Mouse (Mus musculus): Measurements from ENCODE around the gene Mapk10. TPM values are rescaled to one million over a fixed set of nuclear protein-coding genes. Genes with fewer than 3 reads are reported as not detected.

Gene Mapk10
- total and polyA plus RNA-seq, 2 experiments from 2014 or later, result 35.8 to 99.8 TPM

DNA sequence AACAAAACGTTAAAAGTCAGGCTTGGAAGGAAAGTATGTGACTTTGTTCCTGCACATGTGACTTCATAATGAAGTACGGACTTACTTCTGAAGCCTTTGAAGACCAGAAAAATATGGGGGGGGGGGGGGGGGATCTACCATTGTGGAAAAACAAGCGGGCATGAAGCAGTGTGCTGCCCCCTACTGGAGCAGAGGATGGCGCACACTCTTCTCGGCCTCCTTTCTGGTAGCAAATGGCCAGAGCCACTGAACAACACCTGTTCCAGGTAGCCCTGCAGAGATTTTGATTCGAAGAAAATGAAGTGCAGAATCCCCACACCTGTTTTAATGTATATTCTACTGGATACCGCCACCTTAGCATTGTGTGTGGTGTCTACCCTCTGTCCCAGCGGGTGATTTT, 135.7 kb downstream of the Mapk10 start:
- 63% methylated on average over 8 of the region's 8 CpGs for WGBS
- Histone ChIP-seq H3K27me3 (ENCODE audit: insufficient read depth, low read length) (no peaks in the 10 kb centered on the region), H3K9me3 (ENCODE audit: low read length) (no peaks in the 10 kb centered on the region), H3K4me1 (ENCODE audit: insufficient read depth, low read length) (no peaks in the 10 kb centered on the region), H3K27ac (ENCODE audit: low read depth, low read length) (no peak overlapping the region), H3K4me3 (ENCODE audit: low read depth, low read length) (no peak overlapping the region), H3K4me2 (ENCODE audit: low read depth, low read length, poor library complexity, severe bottlenecking) (no peak overlapping the region), H3K36me3 (ENCODE audit: insufficient read depth, low read length) (no peaks in the 10 kb centered on the region), H3K9ac (replicated peaks; ENCODE audit: low read length, poor library complexity, severe bottlenecking) (no peak overlapping the region)
- peak; percentile 28; the same call in 1 of the 2 replicates for TF ChIP-seq CTCF (IDR thresholded peaks at IDR 0.05)
- DNase-seq (ENCODE audit: low spot score), result no peak
- no peak for ATAC-seq (ENCODE audit: low FRiP score)

DNA sequence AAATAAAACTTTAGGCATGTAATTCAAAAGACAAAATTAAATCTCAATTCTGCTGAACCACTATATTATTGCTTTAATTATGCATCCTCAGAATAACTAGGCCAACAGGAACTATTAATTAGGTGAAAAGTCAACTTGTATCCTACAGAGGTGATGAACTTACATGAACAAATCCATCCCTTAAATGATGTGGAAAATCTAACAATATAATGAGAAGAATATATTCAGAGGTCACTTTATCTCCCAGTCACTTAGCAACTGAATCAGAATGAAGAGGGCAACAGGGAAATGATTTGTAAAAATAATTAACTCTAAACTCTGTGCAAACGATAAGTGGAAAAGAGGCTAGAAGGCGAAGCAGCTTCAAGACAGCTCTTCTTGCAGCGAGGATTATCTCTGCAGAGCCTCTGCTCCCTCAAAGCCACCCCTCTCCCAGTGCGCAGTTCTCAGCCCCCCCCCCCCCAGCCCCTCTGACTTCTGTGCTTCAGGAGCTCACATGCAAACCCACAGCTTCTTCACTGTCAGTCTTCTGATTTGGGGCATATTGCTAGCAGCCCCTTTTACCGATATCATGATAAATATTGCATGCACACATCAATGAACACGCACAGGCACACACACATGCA, 138.8 kb downstream of the Mapk10 start:
- WGBS, result 11% methylated on average over 6 of the region's 6 CpGs
- H3K36me3 ChIP-seq (ENCODE audit: insufficient read depth, low read length), result no peaks in the 10 kb centered on the region
- peak overlapping the region; percentile 57 for H3K27ac ChIP-seq (ENCODE audit: low read depth, low read length)
- no peak for TF ChIP-seq CTCF (IDR thresholded peaks at IDR 0.05)
- ATAC-seq (ENCODE audit: low FRiP score) (peak; percentile 47; the same call in 1 of the 2 replicates), DNase-seq (ENCODE audit: low spot score) (peak; percentile 22)
- H3K4me1 ChIP-seq (ENCODE audit: insufficient read depth, low read length), result 0 out of 2 replicates have a peak, but pooled peaks cover 3% of the 10 kb centered on the region
- peak overlapping the region; percentile 26; the same call in 1 of the 2 replicates for H3K4me2 ChIP-seq (ENCODE audit: low read depth, low read length, poor library complexity, severe bottlenecking)
- no peaks in the 10 kb centered on the region for H3K9me3 ChIP-seq (ENCODE audit: low read length)
- H3K27me3 ChIP-seq (ENCODE audit: insufficient read depth, low read length), result no peaks in the 10 kb centered on the region
- H3K9ac ChIP-seq (replicated peaks; ENCODE audit: low read length, poor library complexity, severe bottlenecking), result 0 out of 2 replicates have a peak overlapping the region, but pooled peaks have one; percentile 1
- H3K4me3 ChIP-seq (ENCODE audit: low read depth, low read length), result no peak overlapping the region

DNA sequence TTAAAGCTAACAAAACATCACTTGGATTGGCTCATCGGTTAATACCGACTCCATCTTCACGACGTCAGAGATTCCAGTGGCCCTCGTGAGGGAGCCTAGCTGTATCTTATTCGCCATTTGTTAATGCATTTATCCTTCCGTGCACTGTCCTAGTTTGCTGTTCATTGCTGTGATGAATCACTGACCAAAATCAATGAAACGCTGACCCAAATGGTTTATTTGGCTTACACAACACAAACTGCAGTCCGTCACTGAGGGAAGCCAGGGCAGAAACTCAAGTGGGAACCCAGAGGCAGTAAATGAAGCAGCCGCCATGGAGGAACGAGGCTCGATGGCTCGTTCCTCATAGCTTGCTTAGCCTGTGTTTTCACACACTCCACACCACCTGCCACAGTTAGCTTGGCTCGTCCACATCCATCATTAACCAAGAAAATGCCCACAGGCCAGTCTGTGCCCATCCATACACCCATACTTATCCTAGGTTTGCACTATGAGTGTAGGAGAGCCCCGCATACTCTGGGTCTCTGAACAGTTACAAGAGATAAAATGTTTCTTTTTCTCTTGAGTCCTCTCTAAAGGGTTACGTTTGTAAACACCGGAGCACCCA, 140.0 kb downstream of the Mapk10 start:
- no peak for TF ChIP-seq CTCF (IDR thresholded peaks at IDR 0.05)
- WGBS, result 85% methylated on average over 17 of the region's 17 CpGs
- no peak for DNase-seq (ENCODE audit: low spot score)
- ATAC-seq (ENCODE audit: low FRiP score), result no peak
- Histone ChIP-seq H3K9me3 (ENCODE audit: low read length) (no peaks in the 10 kb centered on the region), H3K36me3 (ENCODE audit: insufficient read depth, low read length) (no peaks in the 10 kb centered on the region), H3K9ac (replicated peaks; ENCODE audit: low read length, poor library complexity, severe bottlenecking) (no peak overlapping the region), H3K27me3 (ENCODE audit: insufficient read depth, low read length) (no peaks in the 10 kb centered on the region), H3K4me2 (ENCODE audit: low read depth, low read length, poor library complexity, severe bottlenecking) (no peak overlapping the region), H3K4me3 (ENCODE audit: low read depth, low read length) (no peak overlapping the region), H3K4me1 (ENCODE audit: insufficient read depth, low read length) (0 out of 2 replicates have a peak, but pooled peaks cover 3% of the 10 kb centered on the region), H3K27ac (ENCODE audit: low read depth, low read length) (no peak overlapping the region)

DNA sequence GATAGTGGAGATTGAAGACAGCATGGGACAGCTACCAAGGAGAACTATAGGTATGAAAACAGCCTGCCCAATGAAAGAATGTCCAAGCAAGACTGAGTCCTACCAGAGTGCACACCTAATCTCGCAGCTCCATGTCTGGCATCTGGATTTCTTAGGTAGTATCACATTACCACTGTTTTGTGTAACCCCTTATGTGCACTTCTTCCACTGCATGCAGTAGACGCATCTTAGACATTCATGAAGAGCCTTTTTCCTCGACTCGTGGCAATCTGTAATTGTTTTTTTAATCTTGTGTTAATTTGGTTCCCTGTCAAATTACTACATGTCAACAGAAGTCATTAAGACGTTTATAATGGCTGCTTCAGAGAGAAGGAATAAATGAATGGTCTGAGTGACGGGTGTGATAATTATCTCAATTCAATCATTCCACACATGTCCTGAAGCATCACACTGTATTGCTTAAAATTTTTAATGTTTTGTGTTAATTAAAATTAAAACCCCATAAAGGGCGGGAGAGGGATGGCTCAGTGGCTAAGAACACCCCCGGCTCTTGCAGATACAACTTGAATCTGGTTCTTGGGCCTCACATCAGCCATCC, 160.7 kb downstream of the Mapk10 start:
- Histone ChIP-seq H3K4me1 (ENCODE audit: insufficient read depth, low read length) (no peaks in the 10 kb centered on the region), H3K27me3 (ENCODE audit: insufficient read depth, low read length) (no peaks in the 10 kb centered on the region), H3K9me3 (ENCODE audit: low read length) (no peaks in the 10 kb centered on the region), H3K36me3 (ENCODE audit: insufficient read depth, low read length) (no peaks in the 10 kb centered on the region; the same call in 1 of the 2 replicates), H3K27ac (ENCODE audit: low read depth, low read length) (no peak overlapping the region; the same call in 1 of the 2 replicates), H3K9ac (replicated peaks; ENCODE audit: low read length, poor library complexity, severe bottlenecking) (no peak overlapping the region), H3K4me2 (ENCODE audit: low read depth, low read length, poor library complexity, severe bottlenecking) (no peak overlapping the region), H3K4me3 (ENCODE audit: low read depth, low read length) (no peak overlapping the region)
- WGBS, result 60% methylated on average over 8 of the region's 8 CpGs
- no peak for TF ChIP-seq CTCF (IDR thresholded peaks at IDR 0.05)
- ATAC-seq (ENCODE audit: low FRiP score) (no peak), DNase-seq (ENCODE audit: low spot score) (no peak)

DNA sequence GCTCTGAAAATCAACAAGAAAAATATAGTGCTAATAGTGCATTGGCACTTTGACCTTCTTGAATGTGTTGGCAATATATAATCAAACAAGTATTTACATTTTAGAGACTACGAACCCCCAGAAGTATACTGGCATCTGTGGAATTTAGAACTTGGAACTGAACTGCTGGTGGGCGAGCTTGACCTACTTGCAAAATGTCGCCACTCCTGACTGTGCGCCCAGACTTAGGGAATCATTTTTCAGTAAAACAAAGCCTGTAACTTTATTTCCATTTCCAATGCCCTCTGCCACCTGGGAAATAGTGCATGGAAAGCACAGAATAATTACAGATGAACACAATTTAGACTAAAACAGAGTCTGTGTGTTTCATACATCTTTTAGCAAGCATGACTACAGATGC, 163.1 kb downstream of the Mapk10 start:
- Histone ChIP-seq H3K4me2 (ENCODE audit: low read depth, low read length, poor library complexity, severe bottlenecking) (no peak overlapping the region), H3K4me1 (ENCODE audit: insufficient read depth, low read length) (no peaks in the 10 kb centered on the region), H3K27me3 (ENCODE audit: insufficient read depth, low read length) (no peaks in the 10 kb centered on the region), H3K9me3 (ENCODE audit: low read length) (no peaks in the 10 kb centered on the region), H3K36me3 (ENCODE audit: insufficient read depth, low read length) (no peaks in the 10 kb centered on the region; the same call in 1 of the 2 replicates), H3K9ac (replicated peaks; ENCODE audit: low read length, poor library complexity, severe bottlenecking) (no peak overlapping the region), H3K4me3 (ENCODE audit: low read depth, low read length) (no peak overlapping the region), H3K27ac (ENCODE audit: low read depth, low read length) (no peak overlapping the region)
- ATAC-seq (ENCODE audit: low FRiP score) (no peak), DNase-seq (ENCODE audit: low spot score) (no peak)
- no peak for TF ChIP-seq CTCF (IDR thresholded peaks at IDR 0.05)
- WGBS, result 93% methylated on average over 4 of the region's 4 CpGs

DNA sequence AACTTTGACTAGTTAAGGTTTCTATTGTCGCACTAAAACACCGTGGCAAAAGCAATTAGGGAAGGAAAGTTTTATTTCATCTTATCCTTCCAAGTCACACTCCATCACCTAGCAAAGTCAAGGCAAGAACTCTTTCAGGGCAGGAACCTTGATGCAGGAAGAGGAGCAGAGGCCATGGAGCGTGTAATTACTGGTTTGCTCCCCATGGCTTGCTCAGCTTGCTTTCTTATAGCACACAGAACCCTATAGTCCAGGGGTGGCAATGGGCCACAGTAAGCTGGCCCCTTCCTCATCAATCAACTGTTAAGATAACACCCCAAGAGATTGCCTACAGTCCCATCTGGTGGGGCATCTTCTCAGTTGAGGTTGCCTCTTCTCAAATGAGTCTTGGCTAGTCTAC, 173.4 kb downstream of the Mapk10 start:
- H3K4me2 ChIP-seq (ENCODE audit: low read depth, low read length, poor library complexity, severe bottlenecking), result no peak overlapping the region
- no peaks in the 10 kb centered on the region for H3K9me3 ChIP-seq (ENCODE audit: low read length)
- no peaks in the 10 kb centered on the region for H3K4me1 ChIP-seq (ENCODE audit: insufficient read depth, low read length)
- no peaks in the 10 kb centered on the region for H3K27me3 ChIP-seq (ENCODE audit: insufficient read depth, low read length)
- no peak overlapping the region for H3K4me3 ChIP-seq (ENCODE audit: low read depth, low read length)
- H3K36me3 ChIP-seq (ENCODE audit: insufficient read depth, low read length), result no peaks in the 10 kb centered on the region
- TF ChIP-seq CTCF (IDR thresholded peaks at IDR 0.05), result no peak
- ATAC-seq (ENCODE audit: low FRiP score), result no peak
- H3K27ac ChIP-seq (ENCODE audit: low read depth, low read length), result no peak overlapping the region
- DNase-seq (ENCODE audit: low spot score), result no peak
- no peak overlapping the region for H3K9ac ChIP-seq (replicated peaks; ENCODE audit: low read length, poor library complexity, severe bottlenecking)
- 94% methylated on average over 3 of the region's 3 CpGs for WGBS

All from midbrain, postnatal 0 days (tissue).